Mouse (Mus musculus) adrenal gland, postnatal 14 days (tissue): Measurements from ENCODE around the gene Nfib. TPM values are rescaled to one million over a fixed set of nuclear protein-coding genes. Genes with fewer than 3 reads are reported as not detected.

ENCODE experiments used
- DNase-seq: peaks from one replicate; pipeline ENCODE4 v3.0.0; 2021; ENCODE audit warnings: mixed read lengths
- total RNA-seq: library from RNA; stranded (reverse); gene quantifications from 2 replicates; pipeline ENCODE4 v1.2.3, GENCODE M21; 2021

Gene Nfib
- total RNA-seq, 1 experiment from 2014 or later, result 111 TPM

GRCm38 (mm10) chr4:82464051-82464632 lies 241.4 kb downstream of the Nfib start:
- DNase-seq, result peak; percentile 75

DNA sequence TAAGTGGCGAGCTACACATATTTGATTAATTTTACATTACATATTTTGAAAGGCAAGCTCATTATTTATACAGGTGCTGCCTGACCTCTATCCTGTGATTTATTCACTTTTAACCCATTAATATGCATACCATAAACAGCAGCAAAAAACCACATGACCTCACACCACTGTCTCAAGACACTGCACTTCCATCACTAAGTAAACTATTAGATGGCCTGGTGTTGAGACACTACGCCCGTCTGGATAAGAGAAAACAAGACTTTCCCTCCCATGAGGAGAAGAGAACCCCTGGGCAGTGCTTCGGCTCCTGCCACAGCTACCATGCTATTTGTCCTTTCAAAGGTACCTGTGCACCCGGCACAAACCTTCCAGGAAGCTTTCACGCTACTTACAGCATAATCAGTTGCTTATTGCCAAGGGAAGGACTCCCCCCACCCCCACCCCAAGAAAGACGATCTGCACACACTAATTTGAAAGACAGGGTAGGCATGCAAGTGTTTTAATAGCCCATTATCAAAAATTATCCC lies 242.3 kb downstream of the Nfib start:
- no peak for DNase-seq

GRCm38 (mm10) chr4:82461676-82462075 lies 243.9 kb downstream of the Nfib start:
- DNase-seq, result no peak

GRCm38 (mm10) chr4:82458895-82459294 lies 246.7 kb downstream of the Nfib start:
- DNase-seq, result no peak

- no peak for DNase-seq
Measured at GRCm38 (mm10) chr4:82456908-82457307, 248.6 kb downstream of the Nfib start.

DNA sequence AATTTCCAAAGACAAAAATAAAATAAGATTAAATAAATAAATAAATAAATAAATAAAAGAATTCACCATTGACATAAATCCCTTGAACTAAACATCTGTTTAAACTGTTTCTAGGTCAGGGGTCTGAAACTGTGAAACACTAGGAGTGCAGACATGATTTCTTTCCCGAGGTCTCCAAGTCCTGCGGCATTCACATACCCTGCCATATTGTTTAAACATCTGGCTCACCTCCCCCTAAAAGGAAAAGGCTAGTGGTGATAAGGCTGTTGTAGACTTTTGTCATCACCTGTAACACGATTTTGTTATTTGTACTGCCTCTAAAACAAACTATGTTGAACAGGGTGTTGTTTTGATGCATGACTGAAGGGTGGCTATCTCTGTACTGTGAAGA lies 249.2 kb downstream of the Nfib start:
- DNase-seq, result no peak

GRCm38 (mm10) chr4:82455617-82456322 lies 249.8 kb downstream of the Nfib start:
- no peak for DNase-seq

DNA sequence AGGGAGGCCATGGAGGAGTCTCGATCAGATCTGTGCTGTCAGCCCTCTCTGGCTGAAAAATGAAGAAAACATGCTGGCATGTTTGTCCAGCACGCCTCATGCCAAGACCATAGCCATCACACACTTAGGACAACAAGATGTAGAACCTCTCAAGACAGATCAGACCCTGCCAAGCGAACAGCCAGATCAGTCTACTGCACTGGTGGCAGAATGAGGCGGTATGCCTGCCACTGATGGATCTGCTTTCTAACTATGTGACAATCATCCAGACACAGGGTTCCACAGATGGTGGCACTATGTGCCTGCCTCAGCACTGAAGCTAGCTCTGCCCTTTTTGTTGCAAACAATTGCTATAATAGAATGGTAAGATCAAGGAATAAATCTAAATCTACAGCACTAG lies 250.6 kb downstream of the Nfib start:
- no peak for DNase-seq

GRCm38 (mm10) chr4:82453341-82453740 lies 252.2 kb downstream of the Nfib start:
- DNase-seq, result no peak

GRCm38 (mm10) chr4:82452905-82453304 lies 252.6 kb downstream of the Nfib start:
- DNase-seq, result no peak

- peak; percentile 79 for DNase-seq
Measured at GRCm38 (mm10) chr4:82447061-82447671, 258.4 kb downstream of the Nfib start.

GRCm38 (mm10) chr4:82444078-82444477 lies 261.5 kb downstream of the Nfib start:
- no peak for DNase-seq

- DNase-seq, result no peak
Measured at GRCm38 (mm10) chr4:82443441-82443840, 262.1 kb downstream of the Nfib start.

DNA sequence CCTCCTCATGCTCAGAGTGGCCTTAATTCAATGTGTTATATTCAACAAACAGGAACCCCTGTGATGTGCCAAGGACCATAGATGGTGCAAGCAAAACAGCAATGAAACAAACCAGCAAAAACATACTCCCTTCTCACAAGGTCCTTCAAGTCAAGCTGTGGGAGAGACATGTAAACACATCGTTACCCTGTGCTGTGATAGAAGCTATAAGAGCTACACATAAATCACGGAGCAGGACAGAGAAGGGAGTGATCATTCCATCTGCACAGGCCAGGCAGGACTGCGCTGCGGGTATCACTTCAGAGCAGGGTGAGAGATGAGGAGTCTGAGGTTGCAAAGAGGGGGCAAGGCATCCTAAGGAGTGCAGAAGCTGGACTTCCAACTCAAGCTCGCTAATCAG lies 262.5 kb downstream of the Nfib start:
- no peak for DNase-seq

GRCm38 (mm10) chr4:82440606-82441005 lies 264.9 kb downstream of the Nfib start:
- DNase-seq, result no peak

DNA sequence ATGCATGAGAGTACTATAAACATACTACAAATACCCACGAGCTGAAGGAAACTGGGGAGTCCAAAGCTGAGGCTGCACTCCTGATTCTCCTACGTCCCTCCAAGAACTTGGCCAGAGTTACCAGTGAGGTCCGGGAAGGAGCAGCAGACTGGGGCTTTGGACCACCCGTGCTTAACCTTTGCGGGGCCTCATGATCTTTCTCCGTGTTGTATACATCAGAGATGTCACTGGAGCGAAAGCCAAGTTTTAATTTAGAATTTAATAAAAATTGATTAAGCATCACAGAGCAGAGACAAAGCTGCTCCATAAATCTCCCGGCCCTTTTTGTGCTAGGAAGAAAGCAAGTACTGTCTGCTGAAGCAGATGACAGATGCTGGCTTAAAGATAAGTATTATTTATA lies 265.7 kb downstream of the Nfib start:
- no peak for DNase-seq

DNA sequence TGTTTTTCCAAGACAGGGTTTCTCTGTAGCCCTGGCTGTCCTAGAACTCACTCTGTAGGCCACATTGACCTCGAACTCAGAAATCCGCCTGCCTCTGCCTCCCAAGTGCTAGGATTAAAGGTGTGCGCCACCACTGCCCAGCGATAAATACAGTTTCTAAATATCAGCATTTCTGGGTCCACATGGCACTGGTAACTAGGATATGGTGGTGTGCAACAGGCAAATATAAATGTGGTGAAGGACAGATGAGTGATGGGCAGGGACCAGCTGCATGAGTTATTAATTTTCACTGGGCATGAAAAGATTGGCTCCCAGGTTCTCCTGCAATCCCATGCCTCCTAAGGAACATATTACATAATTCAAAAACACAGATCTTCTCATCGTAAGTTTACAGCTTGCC lies 266.9 kb downstream of the Nfib start:
- no peak for DNase-seq

GRCm38 (mm10) chr4:82437533-82438318 lies 267.8 kb downstream of the Nfib start:
- DNase-seq, result no peak

- no peak for DNase-seq
Measured at GRCm38 (mm10) chr4:82436656-82437055, 268.9 kb downstream of the Nfib start.

GRCm38 (mm10) chr4:82435716-82436115 lies 269.8 kb downstream of the Nfib start:
- DNase-seq, result peak; percentile 58

DNA sequence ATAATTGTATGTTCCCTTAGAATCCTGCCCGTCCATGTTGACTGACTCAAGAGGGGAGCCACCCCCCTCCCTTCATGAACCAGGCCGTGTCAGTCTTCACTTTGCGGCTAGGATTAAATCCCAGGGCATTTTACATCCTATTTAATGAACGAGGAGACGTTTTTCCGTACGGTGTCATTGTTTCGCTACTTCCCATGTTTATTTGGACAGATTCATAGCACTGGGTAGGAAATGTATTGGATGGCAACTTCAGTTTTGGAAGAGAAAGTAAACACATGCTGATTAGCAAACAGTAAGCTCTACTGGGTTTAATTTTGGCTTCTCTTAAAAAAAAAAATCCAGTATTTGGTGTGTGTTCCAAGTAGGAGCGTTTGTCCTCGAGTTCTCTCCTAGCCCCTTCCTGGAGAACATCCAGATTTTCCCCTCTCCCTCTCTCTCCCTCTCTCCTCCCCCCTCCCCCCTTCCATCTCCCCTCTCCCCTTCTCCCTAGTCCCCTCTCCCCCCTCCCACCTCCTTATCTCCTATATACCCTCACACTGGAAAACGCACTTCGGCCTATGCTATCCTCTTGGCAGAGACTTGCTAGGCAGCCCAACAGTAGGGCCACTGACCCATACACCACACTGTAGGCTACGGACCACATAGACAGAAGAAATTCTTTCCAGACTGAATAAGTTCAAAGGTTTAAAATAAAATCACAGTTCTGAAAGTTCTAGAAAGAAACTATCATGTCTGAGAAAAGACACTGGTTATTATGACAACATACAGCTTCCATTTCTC lies 271.4 kb downstream of the Nfib start:
- DNase-seq, result no peak

- no peak for DNase-seq
Measured at GRCm38 (mm10) chr4:82431831-82432230, 273.7 kb downstream of the Nfib start.
